Mouse (Mus musculus): ENCODE measurements around the gene Tomm20.

- TF ChIP-seq POLR2A (IDR thresholded peaks at IDR 0.05; ENCODE audit: borderline replicate concordance, low read depth, low read length) (no peak), CTCF (IDR thresholded peaks at IDR 0.05; ENCODE audit: low read depth, low read length) (no peak)
Observed at GRCm38 (mm10) chr8:126929607-126930161, 16.0 kb downstream of the Tomm20 start.
